Mouse (Mus musculus) layer of hippocampus, adult 2 months (tissue): ENCODE results near the gene Lgals4. TPM values are rescaled to one million over a fixed set of nuclear protein-coding genes. Genes with fewer than 3 reads are reported as not detected.
A peak's percentile ranks its signal among the peaks of the same experiment; 100 is the strongest.

Experiments used
- DNase-seq, 2 experiments: peaks; one replicate each; pipeline ENCODE4 v3.0.0; 2022; ENCODE audit warnings: low spot score in 2 of 2
- H3K27ac ChIP-seq: fragments of 200-600 bp; 2 replicates; pipeline ENCODE4 v1.8.1; 2022
- H3K4me3 ChIP-seq: fragments of 200-600 bp; 2 replicates; pipeline ENCODE4 v1.8.1; 2022; ENCODE audit warnings: mild to moderate bottlenecking
- CTCF ChIP-seq: fragments of 200-600 bp; conservative IDR thresholded peaks from 2 replicates; pipeline ENCODE4 v1.8.1; 2022; ENCODE audit warnings: antibody characterized with exemption, mild to moderate bottlenecking, moderate library complexity
- total RNA-seq, 2 experiments: library from RNA; stranded (reverse); gene quantifications; 2 replicates each; pipeline ENCODE4 v1.2.3; 2021

The Lgals4 gene
- total RNA-seq, 2 experiments from 2014 or later = 4.4 to 6.8 TPM

DNA sequence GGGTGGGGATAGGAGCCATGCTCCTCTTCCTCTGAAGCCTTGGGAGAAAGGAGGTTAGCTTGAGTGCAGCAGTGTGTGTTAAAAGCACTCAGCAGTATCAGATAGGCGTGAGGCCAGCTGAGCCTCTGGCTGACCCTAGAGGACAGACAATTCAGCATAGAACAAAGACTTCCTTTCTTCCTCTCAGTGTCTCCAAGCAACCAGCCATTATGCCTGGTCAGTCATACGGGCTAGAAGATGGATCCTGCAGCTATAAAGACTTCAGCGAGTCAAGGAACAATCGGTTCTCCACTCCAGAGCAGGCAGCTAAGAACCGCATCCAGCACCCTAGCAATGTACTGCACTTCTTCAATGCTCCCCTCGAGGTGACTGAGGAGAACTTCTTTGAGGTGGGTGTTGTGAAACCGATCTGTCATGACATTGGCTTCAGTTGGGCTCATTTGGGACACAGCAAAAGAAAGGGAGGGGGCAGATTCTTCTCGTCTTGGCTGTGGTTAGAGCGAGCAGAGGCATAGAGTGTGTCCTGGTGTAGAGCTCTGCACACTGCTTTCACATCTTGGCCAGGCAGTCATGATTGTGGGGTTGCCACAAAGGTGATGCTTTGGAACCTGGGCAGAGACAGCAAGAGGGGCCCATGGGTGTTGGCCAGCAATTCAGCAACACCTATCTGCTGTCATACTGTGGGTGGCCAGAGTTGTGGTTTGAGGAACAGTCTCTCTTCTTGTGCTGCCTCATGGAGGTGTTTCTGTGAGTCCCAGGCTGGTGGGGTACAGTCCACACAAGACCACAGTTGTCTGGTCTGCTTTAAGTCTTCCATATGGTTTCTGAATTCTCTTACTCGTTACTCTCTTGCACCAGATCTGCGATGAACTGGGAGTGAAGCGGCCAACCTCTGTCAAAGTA lies 13.0 kb upstream of the Lgals4 start:
- peak overlapping the region; percentile 93 for H3K27ac ChIP-seq
- DNase-seq = no peak
- H3K4me3 ChIP-seq = no peak overlapping the region

DNA sequence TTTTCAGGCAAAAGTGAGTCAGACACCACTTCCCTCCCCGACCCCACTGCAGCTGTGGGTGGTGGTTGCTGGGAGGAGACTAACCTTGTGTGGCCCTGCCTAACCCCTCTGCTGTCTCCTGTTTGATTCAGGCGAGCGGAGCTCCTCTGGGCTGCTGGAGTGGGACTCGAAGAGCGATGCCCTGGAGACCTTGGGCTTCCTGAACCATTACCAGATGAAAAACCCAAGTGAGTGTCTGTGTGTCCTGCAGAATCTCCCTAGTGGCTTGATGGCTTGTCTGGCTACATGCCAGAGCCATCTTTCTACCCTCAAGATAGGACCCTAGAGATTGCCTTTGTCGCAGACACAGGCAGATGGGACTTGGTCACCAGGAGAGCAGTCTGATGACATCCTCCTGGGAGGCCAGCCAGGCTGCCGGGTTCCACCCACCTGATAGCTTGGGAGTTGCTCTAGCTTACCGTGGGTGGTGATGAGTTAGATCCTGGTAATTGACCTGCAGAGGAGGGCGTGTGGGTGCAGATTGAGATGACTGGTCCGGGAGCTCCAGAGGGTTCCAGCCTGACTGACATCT lies 12.3 kb upstream of the Lgals4 start:
- Histone ChIP-seq H3K4me3 (no peak overlapping the region), H3K27ac (peak overlapping the region; percentile 93)
- no peak for TF ChIP-seq CTCF
- peak; percentile 81 to 86 for DNase-seq

More for the DNA sequence above, 13.0 kb upstream of the Lgals4 start:
- 0 out of 2 replicates have a peak, but pooled peaks have one; percentile 6 for TF ChIP-seq CTCF

DNA sequence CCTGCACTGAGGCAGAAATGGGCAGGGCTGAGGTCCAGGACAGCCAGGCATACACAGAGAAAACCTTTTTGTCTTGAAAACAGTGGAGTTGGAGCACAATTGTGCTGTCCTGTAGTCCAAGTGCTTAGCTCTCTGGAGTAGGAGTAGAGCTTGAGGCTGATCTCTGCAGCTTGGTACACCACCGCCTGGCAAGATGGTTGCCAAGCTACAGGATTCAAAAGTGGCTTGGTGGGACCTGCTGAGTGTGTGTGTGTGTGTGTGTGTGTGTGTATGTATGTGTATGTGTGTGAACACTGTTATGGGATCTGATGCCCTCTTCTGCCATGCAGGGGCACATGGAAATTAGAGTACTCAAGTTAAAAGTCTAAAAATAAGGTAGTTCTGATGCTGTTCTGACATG lies 11.1 kb upstream of the Lgals4 start:
- DNase-seq = no peak
- no peak overlapping the region for H3K4me3 ChIP-seq
- TF ChIP-seq CTCF = no peak
- peak overlapping the region; percentile 93 for H3K27ac ChIP-seq

DNA sequence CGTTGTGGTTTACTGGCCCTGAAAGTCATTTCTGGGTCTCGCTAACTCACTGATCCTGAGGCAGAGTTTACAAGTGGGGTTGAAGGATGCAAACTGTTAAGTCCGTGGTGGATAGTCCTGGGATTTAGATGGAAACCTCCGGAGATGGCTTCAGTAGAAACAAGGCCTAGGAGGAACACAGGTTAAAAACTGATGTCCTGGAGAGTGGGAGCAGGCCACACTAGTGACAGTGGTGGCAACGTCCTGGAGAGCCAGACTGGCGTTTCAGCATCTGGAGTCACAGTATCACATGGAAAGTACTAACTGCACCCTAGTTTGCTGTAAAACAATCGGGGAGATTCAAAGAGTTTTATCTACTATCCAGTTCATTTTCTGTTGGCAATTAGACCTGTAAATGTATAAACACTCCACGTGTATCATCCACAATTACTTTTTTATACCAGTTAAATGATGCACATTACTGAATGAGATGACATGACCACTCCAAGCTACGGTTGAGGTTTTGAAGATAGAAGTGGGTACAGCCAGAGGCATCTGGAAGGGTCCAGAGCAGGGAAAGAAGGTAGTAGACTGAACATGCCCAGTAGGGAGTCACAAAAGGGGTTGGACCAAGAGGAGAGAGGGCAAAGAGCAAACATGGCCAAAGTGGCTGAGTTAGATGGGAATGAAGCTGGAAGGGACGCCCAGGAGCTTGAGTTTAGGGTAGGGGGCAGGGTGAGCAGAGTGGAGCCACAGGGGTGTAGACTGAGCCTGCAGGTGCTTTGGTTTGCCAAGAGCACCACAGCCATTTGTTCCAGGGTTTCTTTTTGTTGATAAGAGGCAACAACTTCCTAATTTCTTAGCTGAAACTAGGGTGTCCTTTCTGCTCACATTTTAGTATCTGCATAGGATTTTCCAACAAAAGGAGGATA lies 10.4 kb upstream of the Lgals4 start:
- no peak for TF ChIP-seq CTCF
- DNase-seq = no peak
- Histone ChIP-seq H3K27ac (peak overlapping the region; percentile 93), H3K4me3 (no peak overlapping the region)

DNA sequence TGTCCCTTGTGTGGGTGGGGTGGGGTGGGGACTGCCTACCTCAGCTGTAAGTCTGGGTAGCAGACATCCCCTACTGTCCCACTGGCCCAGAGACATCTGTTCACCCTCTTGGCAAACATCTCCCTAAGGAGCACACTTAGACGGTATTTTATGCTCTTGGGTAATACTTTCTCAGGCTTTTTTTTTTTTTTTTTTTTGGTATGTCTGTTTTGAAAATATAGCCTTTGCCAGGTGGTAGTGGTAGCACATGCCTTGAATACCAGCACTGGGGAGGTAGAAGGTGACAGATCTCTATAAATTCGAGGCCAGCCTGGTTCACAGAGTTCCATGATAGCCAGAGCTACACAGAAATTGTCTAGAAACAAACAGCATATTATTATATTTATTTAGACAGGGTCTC lies 9.7 kb upstream of the Lgals4 start:
- peak overlapping the region; percentile 93 for H3K27ac ChIP-seq
- no peak overlapping the region for H3K4me3 ChIP-seq
- no peak for DNase-seq
- no peak for TF ChIP-seq CTCF

DNA sequence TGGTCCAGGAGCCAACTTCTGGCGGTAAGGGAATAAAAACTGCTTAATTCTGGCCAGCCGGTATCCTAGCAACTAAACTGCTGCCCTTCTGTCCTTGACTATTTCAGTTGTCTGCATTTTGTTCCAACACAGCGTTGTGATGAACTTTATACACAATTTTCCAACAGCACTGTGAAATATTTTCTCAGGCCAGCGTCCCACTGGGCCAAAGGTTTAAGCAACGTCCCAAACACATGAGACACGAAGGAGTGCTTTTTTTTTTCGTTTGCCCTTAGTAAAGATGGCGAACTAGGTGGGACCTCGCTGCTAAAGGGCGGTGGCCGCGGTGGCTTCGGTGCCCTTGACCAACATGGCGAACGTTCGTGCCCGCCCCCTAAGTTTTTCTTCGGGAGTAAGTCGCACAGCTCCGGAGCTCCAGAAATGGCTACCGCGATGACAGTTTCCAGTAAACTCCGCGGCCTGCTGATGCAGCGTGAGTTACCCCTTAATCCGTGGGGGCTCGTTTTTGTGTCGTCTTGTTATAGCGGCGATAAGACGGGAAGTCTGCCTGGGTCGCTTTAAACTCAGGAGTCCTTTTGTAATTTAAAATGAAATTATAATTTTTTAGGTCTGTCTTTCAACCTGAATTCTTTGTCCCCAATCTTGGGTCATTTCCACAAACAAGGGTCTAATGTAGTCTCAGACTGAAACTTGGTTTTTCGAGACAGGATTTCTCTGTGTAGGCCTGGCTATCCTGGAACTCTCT lies 8.5 kb upstream of the Lgals4 start, which contains the start of gene Ech1:
Gene Ech1 (plus strand): TSS at position 277 of the 745 bp plus-strand sequence.
- peak; percentile 85 to 91 for DNase-seq
- TF ChIP-seq CTCF = no peak
- peak within 1 kb of the TSS; percentile 78 for H3K4me3 ChIP-seq
- peak within 1 kb of the TSS; percentile 93 for H3K27ac ChIP-seq

DNA sequence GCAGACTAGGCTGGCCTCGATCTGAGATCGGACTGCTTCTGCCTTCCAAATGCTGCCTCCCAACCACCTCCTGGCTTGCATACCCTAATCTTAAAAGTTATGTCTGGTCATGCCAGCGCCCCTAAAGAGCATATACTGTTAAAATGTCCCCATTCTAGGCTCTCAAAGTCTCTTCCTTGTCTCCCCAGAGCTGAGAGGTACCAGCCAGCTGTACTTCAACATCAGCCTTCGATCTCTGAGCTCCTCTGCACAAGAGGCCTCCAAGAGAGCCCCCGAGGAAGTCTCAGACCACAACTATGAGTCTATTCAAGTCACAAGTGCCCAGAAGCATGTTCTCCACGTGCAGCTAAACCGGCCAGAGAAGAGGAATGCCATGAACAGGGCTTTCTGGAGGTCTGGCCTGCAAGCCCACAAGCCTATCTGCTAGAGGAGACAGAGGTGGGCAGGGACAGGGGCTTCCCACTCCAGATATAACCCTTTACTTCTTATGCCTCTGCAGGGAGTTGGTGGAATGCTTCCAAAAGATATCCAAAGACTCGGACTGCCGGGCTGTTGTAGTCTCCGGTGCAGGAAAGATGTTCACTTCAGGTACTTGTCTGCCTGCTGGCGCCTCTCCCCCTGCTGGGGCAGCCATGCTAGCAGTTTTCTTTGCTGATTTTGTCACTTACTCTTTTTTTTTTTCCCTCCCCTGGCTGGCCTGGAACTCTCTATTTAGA lies 7.8 kb upstream of the Lgals4 start:
- TF ChIP-seq CTCF = peak; percentile 44
- no peak for DNase-seq
- H3K4me3 ChIP-seq = peak overlapping the region; percentile 78
- peak overlapping the region; percentile 93 for H3K27ac ChIP-seq

DNA sequence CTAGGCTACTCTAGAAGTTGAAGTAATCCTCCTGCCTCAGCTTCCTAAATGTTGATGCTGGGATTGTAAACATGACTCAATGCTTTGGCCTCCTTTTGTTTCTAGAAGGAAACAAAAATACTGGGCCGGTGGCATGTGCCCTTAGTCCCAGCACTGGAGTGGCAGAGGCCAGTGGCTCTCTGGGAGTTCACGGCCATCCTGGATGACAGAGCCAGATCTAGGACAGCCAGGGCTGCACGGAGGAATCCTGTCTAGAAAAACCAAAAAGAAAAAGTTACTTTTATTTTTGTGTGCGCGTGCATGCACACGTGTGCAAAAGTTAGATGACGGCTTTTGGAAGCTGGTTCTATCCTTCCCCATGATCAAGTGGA lies 7.3 kb upstream of the Lgals4 start:
- no peak for DNase-seq
- no peak for TF ChIP-seq CTCF
- peak overlapping the region; percentile 78; the same call in 1 of the 2 replicates for H3K4me3 ChIP-seq
- peak overlapping the region; percentile 93 for H3K27ac ChIP-seq

DNA sequence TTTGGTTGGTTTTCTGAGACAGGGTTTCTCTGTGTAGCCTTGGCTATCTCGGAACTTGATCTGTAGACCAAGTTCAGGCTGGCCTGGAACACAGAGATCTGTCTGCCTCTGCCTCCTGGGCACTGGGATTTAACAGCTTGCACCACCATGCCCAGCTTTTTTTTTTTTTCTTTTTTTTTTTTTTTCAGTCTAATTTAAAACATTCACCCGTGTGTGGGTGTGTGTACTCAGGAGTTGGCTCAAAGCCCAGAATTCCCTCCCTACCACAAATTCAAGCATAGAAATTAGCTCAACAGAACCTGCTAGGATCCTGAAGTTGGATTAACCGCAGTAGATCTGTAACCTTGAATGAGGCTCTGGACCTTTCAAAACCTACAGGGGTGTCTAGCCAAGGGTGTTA lies 6.3 kb upstream of the Lgals4 start:
- peak; percentile 75 to 87 for DNase-seq
- Histone ChIP-seq H3K27ac (peak overlapping the region; percentile 75; the same call in 1 of the 2 replicates), H3K4me3 (no peak overlapping the region)
- no peak for TF ChIP-seq CTCF

DNA sequence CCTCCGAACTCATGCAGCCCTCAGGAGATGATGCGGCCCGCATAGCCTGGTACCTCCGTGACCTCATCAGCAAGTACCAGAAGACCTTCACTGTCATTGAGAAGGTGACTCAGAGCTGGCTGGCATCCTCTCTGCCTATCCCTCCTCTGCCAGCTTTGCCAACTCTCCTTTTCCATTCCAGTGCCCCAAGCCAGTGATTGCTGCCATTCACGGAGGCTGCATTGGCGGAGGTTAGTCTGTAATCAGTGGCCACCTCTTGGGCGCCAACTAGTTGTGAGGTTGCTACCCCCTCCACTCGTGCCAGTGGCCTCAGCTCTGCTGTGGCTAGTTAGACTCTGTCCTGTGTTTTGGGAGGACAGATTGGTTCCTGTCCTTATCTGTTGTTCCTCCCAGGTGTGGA lies 3.8 kb upstream of the Lgals4 start:
- DNase-seq = peak in 1 of 2 experiments; percentile 7

DNA sequence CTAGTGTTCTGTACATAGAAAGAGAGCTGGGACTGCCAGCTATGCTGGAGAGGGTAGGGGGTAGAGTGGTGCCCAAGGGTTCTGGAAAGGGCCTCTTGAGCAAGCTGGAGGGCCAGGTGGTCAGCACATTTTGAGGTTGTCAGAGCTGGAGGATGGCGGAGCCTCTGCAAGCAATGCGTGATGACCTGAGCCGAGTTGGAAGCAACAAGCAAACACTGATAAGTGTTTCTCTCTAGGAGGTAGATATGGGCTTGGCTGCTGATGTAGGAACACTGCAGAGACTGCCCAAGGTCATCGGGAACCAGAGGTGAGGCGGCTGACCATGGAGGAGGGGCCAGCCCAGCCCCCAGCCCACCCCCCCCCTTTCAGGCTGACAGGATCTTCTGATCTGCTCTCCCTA lies 2.7 kb upstream of the Lgals4 start:
- TF ChIP-seq CTCF = no peak
- Histone ChIP-seq H3K27ac (peak overlapping the region; percentile 36; the same call in 1 of the 2 replicates), H3K4me3 (no peak overlapping the region)
- DNase-seq = no peak

More for the DNA sequence above, 3.8 kb upstream of the Lgals4 start:
- no peak for TF ChIP-seq CTCF
- peak overlapping the region; percentile 36; the same call in 1 of the 2 replicates for H3K27ac ChIP-seq
- H3K4me3 ChIP-seq = no peak overlapping the region
